Mouse (Mus musculus): ENCODE results near the gene C130073F10Rik. TPM values are rescaled to one million over a fixed set of nuclear protein-coding genes. Genes with fewer than 3 reads are reported as not detected.
"Not testable (repeated sequence)": the region's sequence is repeated elsewhere in the genome, so short reads cannot be mapped to it uniquely, and the experiment has no call there.

C130073F10Rik gene
- polyA plus RNA-seq (2015; fragmentation: Nextera tagmentation; extraction: Ambion mirVana): 0.43 and 0.50 TPM in 2 replicates

GRCm38 (mm10) chr4:101893656-101894420, at the start of gene C130073F10Rik:
Gene C130073F10Rik (minus strand): TSS chr4:101893789.
- Histone ChIP-seq H3K27ac (replicated peaks) (no peak within 1 kb of the TSS), H3K4me1 (no peaks in the 10 kb centered on the region), H3K9me3 (replicated peaks) (no peaks in the 10 kb centered on the region), H3K4me3 (replicated peaks) (no peak within 1 kb of the TSS), H3K36me3 (no peaks in the 10 kb centered on the region), H3K9ac (no peak within 1 kb of the TSS), H3K4me2 (replicated peaks) (no peak within 1 kb of the TSS), H3K27me3 (no peaks in the 10 kb centered on the region)
- WGBS: 72% methylated on average over 7 of the region's 7 CpGs
- no peak for ATAC-seq (ENCODE audit: insufficient number of reproducible peaks, low FRiP score, low TSS enrichment, low read depth)

- not testable (repeated sequence) for ATAC-seq (ENCODE audit: insufficient number of reproducible peaks, low FRiP score, low TSS enrichment, low read depth); H3K4me2 ChIP-seq (replicated peaks); H3K9me3 ChIP-seq (replicated peaks); H3K36me3 ChIP-seq; H3K27ac ChIP-seq (replicated peaks); H3K4me1 ChIP-seq; H3K4me3 ChIP-seq (replicated peaks); H3K27me3 ChIP-seq; H3K9ac ChIP-seq
- WGBS: 78% methylated on average over 2 of the region's 2 CpGs
These were observed 46.5 kb upstream of the C130073F10Rik start, which contains the start of gene Gm12794 for GRCm38 (mm10) chr4:101940107-101940506. Gene Gm12794 (plus strand): TSS chr4:101940407.

- not testable (repeated sequence) for H3K27ac ChIP-seq (replicated peaks); H3K9ac ChIP-seq; H3K27me3 ChIP-seq; H3K4me3 ChIP-seq (replicated peaks); H3K4me1 ChIP-seq; H3K36me3 ChIP-seq; H3K4me2 ChIP-seq (replicated peaks); H3K9me3 ChIP-seq (replicated peaks); ATAC-seq (ENCODE audit: insufficient number of reproducible peaks, low FRiP score, low TSS enrichment, low read depth)
- WGBS: 94% methylated on average over 2 of the region's 2 CpGs
These were observed 15.2 kb upstream of the C130073F10Rik start, which contains the start of gene Gm12800 for GRCm38 (mm10) chr4:101908821-101909220. Gene Gm12800 (plus strand): TSS chr4:101909121.

- Histone ChIP-seq H3K4me2 (replicated peaks) (no peak overlapping the region), H3K27ac (replicated peaks) (no peak overlapping the region), H3K4me1 (no peaks in the 10 kb centered on the region), H3K9ac (no peak overlapping the region), H3K9me3 (replicated peaks) (no peaks in the 10 kb centered on the region), H3K4me3 (replicated peaks) (no peak overlapping the region), H3K27me3 (no peaks in the 10 kb centered on the region), H3K36me3 (no peaks in the 10 kb centered on the region)
- ATAC-seq (ENCODE audit: insufficient number of reproducible peaks, low FRiP score, low TSS enrichment, low read depth): no peak
These were observed 4.2 kb downstream of the C130073F10Rik start for GRCm38 (mm10) chr4:101889377-101889776.

- Histone ChIP-seq H3K9me3 (replicated peaks) (no peaks in the 10 kb centered on the region), H3K4me1 (no peaks in the 10 kb centered on the region), H3K4me3 (replicated peaks) (no peak overlapping the region), H3K9ac (no peak overlapping the region), H3K4me2 (replicated peaks) (no peak overlapping the region), H3K27ac (replicated peaks) (no peak overlapping the region), H3K36me3 (no peaks in the 10 kb centered on the region), H3K27me3 (no peaks in the 10 kb centered on the region)
- WGBS: 29% methylated on average over 3 of the region's 3 CpGs
- ATAC-seq (ENCODE audit: insufficient number of reproducible peaks, low FRiP score, low TSS enrichment, low read depth): no peak
These were observed 9.9 kb downstream of the C130073F10Rik start for GRCm38 (mm10) chr4:101883641-101884040.

- H3K4me3 ChIP-seq (replicated peaks); H3K9me3 ChIP-seq (replicated peaks); H3K36me3 ChIP-seq; H3K9ac ChIP-seq; H3K27me3 ChIP-seq; ATAC-seq (ENCODE audit: insufficient number of reproducible peaks, low FRiP score, low TSS enrichment, low read depth); H3K4me2 ChIP-seq (replicated peaks); H3K27ac ChIP-seq (replicated peaks); H3K4me1 ChIP-seq: not testable (repeated sequence)
- WGBS: 70% methylated on average over 15 of the region's 15 CpGs
These were observed 17.9 kb downstream of the C130073F10Rik start for GRCm38 (mm10) chr4:101875687-101876086.

GRCm38 (mm10) chr4:101872031-101872430, 21.6 kb downstream of the C130073F10Rik start:
- not testable (repeated sequence) for H3K27me3 ChIP-seq; ATAC-seq (ENCODE audit: insufficient number of reproducible peaks, low FRiP score, low TSS enrichment, low read depth); H3K4me2 ChIP-seq (replicated peaks)

GRCm38 (mm10) chr4:101862289-101862688, 31.3 kb downstream of the C130073F10Rik start:
- Histone ChIP-seq H3K4me1 (no peaks in the 10 kb centered on the region), H3K4me3 (replicated peaks) (no peak overlapping the region), H3K36me3 (no peaks in the 10 kb centered on the region), H3K27me3 (no peaks in the 10 kb centered on the region), H3K9me3 (replicated peaks) (no peaks in the 10 kb centered on the region), H3K4me2 (replicated peaks) (no peak overlapping the region), H3K27ac (replicated peaks) (no peak overlapping the region), H3K9ac (no peak overlapping the region)
- 84% methylated on average over 6 of the region's 6 CpGs for WGBS
- no peak for ATAC-seq (ENCODE audit: insufficient number of reproducible peaks, low FRiP score, low TSS enrichment, low read depth)

More at GRCm38 (mm10) chr4:101872031-101872430, 21.6 kb downstream of the C130073F10Rik start:
- not testable (repeated sequence) for H3K9me3 ChIP-seq (replicated peaks); H3K9ac ChIP-seq; H3K4me1 ChIP-seq; H3K36me3 ChIP-seq; H3K27ac ChIP-seq (replicated peaks); H3K4me3 ChIP-seq (replicated peaks)
- 63% methylated on average over 2 of the region's 2 CpGs for WGBS

GRCm38 (mm10) chr4:101860873-101861272, 32.7 kb downstream of the C130073F10Rik start:
- Histone ChIP-seq H3K36me3 (no peaks in the 10 kb centered on the region), H3K9me3 (replicated peaks) (no peaks in the 10 kb centered on the region), H3K4me2 (replicated peaks) (no peak overlapping the region), H3K4me3 (replicated peaks) (no peak overlapping the region), H3K27me3 (no peaks in the 10 kb centered on the region), H3K27ac (replicated peaks) (no peak overlapping the region), H3K9ac (no peak overlapping the region), H3K4me1 (no peaks in the 10 kb centered on the region)
- WGBS: 43% methylated on average over 6 of the region's 6 CpGs
- no peak for ATAC-seq (ENCODE audit: insufficient number of reproducible peaks, low FRiP score, low TSS enrichment, low read depth)

GRCm38 (mm10) chr4:101850908-101851307, 42.7 kb downstream of the C130073F10Rik start:
- Histone ChIP-seq H3K9me3 (replicated peaks) (peaks cover 7% of the 10 kb centered on the region; the same call in 1 of the 2 replicates), H3K27ac (replicated peaks) (no peak overlapping the region), H3K4me3 (replicated peaks) (no peak overlapping the region), H3K4me2 (replicated peaks) (no peak overlapping the region), H3K4me1 (no peaks in the 10 kb centered on the region), H3K27me3 (no peaks in the 10 kb centered on the region), H3K36me3 (no peaks in the 10 kb centered on the region), H3K9ac (no peak overlapping the region)
- ATAC-seq (ENCODE audit: insufficient number of reproducible peaks, low FRiP score, low TSS enrichment, low read depth): no peak
- 54% methylated on average over 2 of the region's 2 CpGs for WGBS

- H3K27ac ChIP-seq (replicated peaks); H3K9me3 ChIP-seq (replicated peaks); H3K4me2 ChIP-seq (replicated peaks); H3K4me3 ChIP-seq (replicated peaks); H3K27me3 ChIP-seq; ATAC-seq (ENCODE audit: insufficient number of reproducible peaks, low FRiP score, low TSS enrichment, low read depth); H3K9ac ChIP-seq; H3K4me1 ChIP-seq; H3K36me3 ChIP-seq: not testable (repeated sequence)
- WGBS: 91% methylated on average over 4 of the region's 4 CpGs
These were observed 49.7 kb downstream of the C130073F10Rik start, which contains the start of gene B020004J07Rik for GRCm38 (mm10) chr4:101843923-101844322. Gene B020004J07Rik (minus strand): TSS chr4:101844023.

Measured in embryonic facial prominence, embryonic 15.5 days (tissue).